Mouse (Mus musculus): ENCODE data around the gene Tmem9b.

- no peak for TF ChIP-seq HCFC1 (IDR thresholded peaks at IDR 0.05; ENCODE audit: low read depth, low read length)
- TF ChIP-seq POLR2AphosphoS2 (IDR thresholded peaks at IDR 0.05; ENCODE audit: low read depth, low read length), result no peak
- TF ChIP-seq CTCF (conservative IDR thresholded peaks at IDR 0.05 in 1 of 2, IDR thresholded peaks at IDR 0.05 in 1 of 2; ENCODE audit: low read depth in 2 of 2, low read length in 2 of 2), result no peak
- TF ChIP-seq POLR2A (IDR thresholded peaks at IDR 0.05; ENCODE audit: low read depth, low read length), result no peak
Measured at GRCm38 (mm10) chr7:109795564-109795963, 42.9 kb upstream of the Tmem9b start.
